Mouse (Mus musculus) hindbrain, embryonic 11.5 days (tissue): ENCODE results near the gene Hsf2. TPM values are rescaled to one million over a fixed set of nuclear protein-coding genes. Genes with fewer than 3 reads are reported as not detected.
"Not testable (repeated sequence)": the region's sequence is repeated elsewhere in the genome, so short reads cannot be mapped to it uniquely, and the experiment has no call there.

Experiments
- ATAC-seq: fragments of 200-750 bp; cut with Nextera tagmentation; 2 replicates; pipeline ENCODE4 v1.8.0; 2017; ENCODE audit warnings: mild to moderate bottlenecking, moderate TSS enrichment, moderate library complexity; ENCODE audit not compliant: low FRiP score
- DNase-seq: peaks from one replicate; pipeline ENCODE4 v3.0.0-alpha.2; 2015; ENCODE audit warnings: low spot score
- H3K27ac ChIP-seq: fragments of 300-500 bp; sonication (generic); 2 replicates; pipeline ENCODE4 v1.5.1; 2014; ENCODE audit warnings: mild to moderate bottlenecking, low read depth, low read length
- H3K27me3 ChIP-seq: fragments of 300-500 bp; sonication (generic); 2 replicates; pipeline ENCODE4 v1.6.1; 2014; ENCODE audit warnings: mild to moderate bottlenecking, low read length, moderate library complexity, mixed read lengths; ENCODE audit not compliant: control insufficient read depth, insufficient read depth
- H3K36me3 ChIP-seq: fragments of 300-500 bp; sonication (generic); 2 replicates; pipeline ENCODE4 v1.6.1; 2014; ENCODE audit warnings: mild to moderate bottlenecking, low read length, moderate library complexity, mixed read lengths; ENCODE audit not compliant: control insufficient read depth, insufficient read depth
- H3K4me1 ChIP-seq: fragments of 300-500 bp; sonication (generic); replicated peaks from 2 replicates; pipeline ENCODE4 v1.6.1; 2014; ENCODE audit warnings: low read length, mixed read lengths; ENCODE audit not compliant: control insufficient read depth, insufficient read depth
- H3K4me2 ChIP-seq: fragments of 300-500 bp; sonication (generic); replicated peaks from 2 replicates; pipeline ENCODE4 v1.6.1; 2014; ENCODE audit warnings: mild to moderate bottlenecking, low read depth, low read length
- H3K4me3 ChIP-seq: fragments of 300-500 bp; sonication (generic); 2 replicates; pipeline ENCODE4 v1.5.1; 2014; ENCODE audit warnings: low read depth, low read length
- H3K9ac ChIP-seq: fragments of 300-500 bp; sonication (generic); 2 replicates; pipeline ENCODE4 v1.6.1; 2014; ENCODE audit warnings: low read depth, low read length
- H3K9me3 ChIP-seq: fragments of 300-500 bp; sonication (generic); 2 replicates; pipeline ENCODE4 v1.6.1; 2016; ENCODE audit warnings: low read length; ENCODE audit not compliant: control insufficient read depth
- WGBS: fragments of 180-500 bp; shearing (Covaris S2); extraction: QIAGEN DNeasy Blood & Tissue Kit; methylation state at CpG from one replicate; pipeline ENCODE4 v1.1.7; 2014; 5-methylcytosine and 5-hydroxymethylcytosine counted together
- polyA plus RNA-seq: library from polyadenylated mRNA; unstranded; fragments of >200 nt; fragmentation: Nextera tagmentation; extraction: Ambion mirVana; gene quantifications from 2 replicates; pipeline ENCODE4 v1.2.1, GENCODE M21; 2014

The Hsf2 gene
- polyA plus RNA-seq, 1 experiment from 2014 or later, result 77.3 TPM

DNA sequence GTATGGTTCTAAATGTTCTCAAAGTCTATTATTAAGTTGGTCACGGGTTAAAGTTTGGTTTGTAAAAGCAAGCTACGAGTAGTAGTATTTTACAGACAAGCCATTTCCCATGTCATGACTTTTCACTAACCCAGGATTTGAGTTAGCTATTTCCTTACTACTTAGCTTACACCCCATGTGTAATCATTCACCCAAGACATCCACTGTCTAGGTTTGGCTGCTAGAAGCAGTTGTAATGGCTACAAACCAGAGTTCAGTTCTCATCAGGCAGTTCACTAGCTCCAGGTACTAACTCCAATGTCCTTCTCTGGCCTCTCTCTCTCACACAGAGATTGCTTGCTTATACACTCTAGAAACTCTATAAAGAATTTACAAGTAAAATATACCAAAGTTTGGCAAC, 28.4 kb downstream of the Hsf2 start:
- Histone ChIP-seq H3K4me1 (no peaks in the 10 kb centered on the region), H3K4me2 (no peak overlapping the region), H3K27ac (no peak overlapping the region), H3K27me3 (no peaks in the 10 kb centered on the region), H3K4me3 (no peak overlapping the region), H3K36me3 (peaks cover 10% of the 10 kb centered on the region; the same call in 1 of the 2 replicates), H3K9me3 (no peaks in the 10 kb centered on the region), H3K9ac (no peak overlapping the region)
- ATAC-seq (no peak), DNase-seq (no peak)
- WGBS, result 95% methylated on average over 2 of the region's 2 CpGs

DNA sequence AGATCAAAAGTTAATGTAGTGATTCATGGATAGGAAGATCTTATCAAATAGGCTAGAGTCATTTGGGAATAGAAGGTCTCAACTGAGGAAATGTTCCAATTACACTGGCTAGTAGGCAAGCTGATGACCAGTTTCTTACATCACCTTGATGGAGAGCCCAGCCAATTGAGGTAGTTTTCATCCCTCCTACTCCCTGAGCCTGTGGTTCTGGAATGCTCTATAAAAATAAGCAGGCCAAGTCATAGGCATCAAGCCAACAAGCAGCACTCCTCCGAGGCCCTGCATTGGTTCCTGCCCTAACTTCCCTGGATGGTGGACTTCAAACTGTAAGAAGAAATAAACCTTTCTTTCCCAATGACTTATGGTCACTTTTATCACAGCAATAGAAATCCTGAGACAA, 29.1 kb downstream of the Hsf2 start:
- ATAC-seq (no peak), DNase-seq (no peak)
- Histone ChIP-seq H3K4me3 (no peak overlapping the region), H3K4me1 (no peaks in the 10 kb centered on the region), H3K27me3 (no peaks in the 10 kb centered on the region), H3K36me3 (peaks cover 10% of the 10 kb centered on the region; the same call in 1 of the 2 replicates), H3K27ac (no peak overlapping the region), H3K4me2 (no peak overlapping the region), H3K9ac (no peak overlapping the region), H3K9me3 (no peaks in the 10 kb centered on the region)
- 60% methylated on average over 1 of the region's 1 CpGs for WGBS

DNA sequence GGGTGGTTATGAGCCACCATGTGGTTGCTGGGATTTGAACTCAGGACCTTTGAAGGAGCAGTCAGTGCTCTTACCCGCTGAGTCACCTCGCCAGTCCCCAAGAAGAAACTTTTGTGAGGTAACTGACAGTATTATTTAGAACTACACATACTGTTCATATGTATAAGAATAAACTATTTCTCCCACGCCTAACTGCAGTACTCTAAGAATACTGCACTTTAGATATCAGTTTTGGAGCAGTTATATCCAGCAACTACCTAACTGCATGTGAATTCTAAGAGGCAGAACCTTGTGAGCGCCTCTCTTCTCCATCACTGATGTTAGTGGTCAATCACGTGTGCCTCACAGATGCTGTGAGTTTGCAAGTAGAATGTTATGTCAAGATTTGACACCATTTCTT, 40.3 kb downstream of the Hsf2 start:
- H3K27ac ChIP-seq, result no peak overlapping the region
- H3K4me3 ChIP-seq, result no peak overlapping the region
- ATAC-seq (no peak), DNase-seq (no peak)
- peaks cover 13% of the 10 kb centered on the region for H3K36me3 ChIP-seq
- no peak overlapping the region for H3K4me2 ChIP-seq
- H3K9me3 ChIP-seq, result no peaks in the 10 kb centered on the region
- H3K9ac ChIP-seq, result no peak overlapping the region
- no peaks in the 10 kb centered on the region for H3K27me3 ChIP-seq
- WGBS, result 95% methylated on average over 5 of the region's 5 CpGs
- no peaks in the 10 kb centered on the region for H3K4me1 ChIP-seq

DNA sequence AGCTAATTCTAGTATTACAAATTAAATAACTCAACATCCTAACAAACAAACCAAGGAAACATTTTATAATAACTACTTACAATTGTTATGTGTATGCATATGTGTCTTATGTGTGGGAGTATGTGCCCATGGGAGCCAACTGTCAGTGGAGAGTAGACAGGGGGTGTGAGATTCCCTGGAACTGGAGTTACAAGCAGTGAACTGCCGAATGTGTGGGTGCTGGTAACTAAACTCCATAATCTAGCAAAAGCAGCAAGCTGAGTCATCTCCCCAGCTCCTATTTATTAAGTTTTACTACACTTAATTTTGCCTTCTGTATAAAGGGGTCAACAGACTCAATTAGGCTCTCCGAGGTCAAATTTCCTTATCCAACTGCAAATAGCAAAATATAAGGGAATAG, 44.9 kb downstream of the Hsf2 start:
- H3K4me2 ChIP-seq, result peak overlapping the region; percentile 36
- H3K9ac ChIP-seq, result no peak overlapping the region
- no peak for DNase-seq
- H3K4me3 ChIP-seq, result peak overlapping the region; percentile 94
- H3K9me3 ChIP-seq, result no peaks in the 10 kb centered on the region
- 73% methylated on average over 2 of the region's 2 CpGs for WGBS
- no peak for ATAC-seq
- no peak overlapping the region for H3K27ac ChIP-seq
- H3K4me1 ChIP-seq, result no peaks in the 10 kb centered on the region
- H3K36me3 ChIP-seq, result no peaks in the 10 kb centered on the region
- H3K27me3 ChIP-seq, result no peaks in the 10 kb centered on the region

DNA sequence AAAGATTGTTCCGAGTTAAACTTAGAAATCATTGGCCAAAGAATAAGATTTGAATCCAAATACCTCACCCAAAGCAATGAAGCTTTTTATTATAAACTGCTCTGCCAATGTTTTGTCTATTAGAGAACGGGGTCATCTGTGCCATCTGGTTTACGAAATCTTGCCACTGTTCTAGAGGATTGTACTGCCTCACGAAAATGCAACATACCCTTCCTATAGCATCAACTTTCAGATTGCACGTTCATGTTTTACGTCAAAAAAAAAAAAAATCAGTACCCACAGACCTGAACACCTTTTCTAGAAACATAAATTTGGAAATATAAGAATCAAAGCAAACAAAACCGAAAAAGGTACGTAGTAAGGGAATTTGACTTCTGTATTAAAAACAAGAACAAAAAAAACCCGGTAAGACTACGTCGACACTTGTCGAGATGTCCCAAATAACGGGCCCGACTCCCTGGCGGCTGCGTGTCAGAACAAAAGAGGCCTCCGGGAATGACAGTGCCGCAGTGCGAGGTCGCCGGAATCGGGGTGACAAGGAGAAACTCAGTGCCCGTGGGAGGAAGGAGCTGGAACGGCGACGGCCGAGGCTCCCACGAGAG, 45.5 kb downstream of the Hsf2 start:
- no peaks in the 10 kb centered on the region for H3K36me3 ChIP-seq
- 4% methylated on average over 28 of the region's 28 CpGs for WGBS
- H3K9ac ChIP-seq, result peak overlapping the region; percentile 93
- peak overlapping the region; percentile 92 for H3K27ac ChIP-seq
- DNase-seq (no peak), ATAC-seq (no peak)
- peak overlapping the region; percentile 36 for H3K4me2 ChIP-seq
- H3K4me3 ChIP-seq, result peak overlapping the region; percentile 94
- H3K27me3 ChIP-seq, result no peaks in the 10 kb centered on the region
- H3K9me3 ChIP-seq, result no peaks in the 10 kb centered on the region
- no peaks in the 10 kb centered on the region for H3K4me1 ChIP-seq

DNA sequence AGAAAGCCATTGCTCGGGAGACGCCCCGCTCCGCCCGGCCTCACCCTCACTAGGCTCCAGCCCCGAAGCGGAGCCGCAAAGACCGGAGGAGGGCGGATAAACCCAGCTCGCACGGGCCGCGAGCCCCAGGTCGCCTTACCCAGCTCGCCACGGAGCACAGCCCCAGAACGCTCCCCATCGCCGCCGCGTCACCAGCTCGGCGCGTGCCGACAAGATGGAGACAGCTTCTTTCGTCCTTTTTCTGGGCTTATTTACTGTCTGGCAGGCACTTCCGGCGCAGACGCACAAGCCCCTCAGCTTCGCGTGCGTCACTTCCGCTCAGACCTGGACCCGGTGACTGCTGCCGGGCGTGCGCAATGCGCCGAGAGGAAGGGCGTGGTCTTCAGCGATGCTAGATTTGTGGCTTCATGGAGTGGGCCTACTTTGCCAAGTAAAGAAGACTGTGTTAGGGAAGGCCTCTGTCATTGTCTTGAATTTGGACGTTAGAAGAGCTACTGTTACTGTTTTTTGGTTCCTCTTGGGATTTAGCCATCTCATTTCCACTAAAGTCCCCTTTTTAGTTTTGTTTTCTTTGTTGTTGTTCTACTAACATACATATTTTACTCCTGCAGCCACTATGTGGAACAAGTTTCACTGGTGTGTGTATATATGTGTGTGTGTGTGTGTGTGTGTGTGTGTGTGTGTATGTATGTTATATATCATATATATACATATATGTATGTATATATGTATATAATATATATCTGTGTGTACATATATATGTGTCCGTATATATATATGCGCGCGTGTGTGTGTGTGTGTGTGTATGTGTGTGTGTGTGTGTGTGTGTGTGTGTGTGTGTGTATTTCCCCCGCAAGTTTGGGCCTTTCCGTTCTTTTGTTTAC, 46.3 kb downstream of the Hsf2 start, which contains the start of gene Serinc1:
Gene Serinc1, minus strand, starts transcription at position 313 of the 884 bp plus-strand sequence.
- no peaks in the 10 kb centered on the region for H3K9me3 ChIP-seq
- peak within 1 kb of the TSS; percentile 92 for H3K27ac ChIP-seq
- WGBS, result 12% methylated on average over 48 of the region's 49 CpGs
- H3K4me3 ChIP-seq, result peak within 1 kb of the TSS; percentile 94
- no peaks in the 10 kb centered on the region for H3K4me1 ChIP-seq
- H3K27me3 ChIP-seq, result no peaks in the 10 kb centered on the region
- peak within 1 kb of the TSS; percentile 93 for H3K9ac ChIP-seq
- H3K4me2 ChIP-seq, result peak within 1 kb of the TSS; percentile 36
- DNase-seq, result peak; percentile 96
- no peaks in the 10 kb centered on the region for H3K36me3 ChIP-seq
- ATAC-seq, result peak; percentile 99

DNA sequence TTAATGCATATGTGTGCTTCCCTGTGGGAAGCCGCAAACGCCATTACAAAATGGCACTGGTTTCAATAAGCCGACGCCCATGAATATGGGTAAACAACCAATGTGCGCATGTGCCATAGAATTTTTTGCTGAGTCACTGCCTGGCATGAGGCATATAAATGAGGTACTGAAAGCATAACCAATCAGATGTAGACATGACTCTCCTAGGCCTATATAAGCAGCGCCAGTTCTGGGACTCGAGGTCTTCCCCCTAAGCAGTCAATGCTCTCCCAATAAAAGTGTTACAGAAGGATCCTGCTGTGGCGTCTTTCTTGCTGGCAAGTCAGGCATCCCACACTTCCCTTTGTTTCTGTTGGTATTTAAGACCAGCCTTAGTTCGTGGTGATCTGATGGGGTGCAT, 57.7 kb downstream of the Hsf2 start:
- H3K36me3 ChIP-seq, H3K27ac ChIP-seq, ATAC-seq, H3K4me2 ChIP-seq, H3K4me1 ChIP-seq, H3K9me3 ChIP-seq, H3K9ac ChIP-seq, H3K4me3 ChIP-seq, DNase-seq, H3K27me3 ChIP-seq: not testable (repeated sequence)
- WGBS, result 83% methylated on average over 9 of the region's 9 CpGs

DNA sequence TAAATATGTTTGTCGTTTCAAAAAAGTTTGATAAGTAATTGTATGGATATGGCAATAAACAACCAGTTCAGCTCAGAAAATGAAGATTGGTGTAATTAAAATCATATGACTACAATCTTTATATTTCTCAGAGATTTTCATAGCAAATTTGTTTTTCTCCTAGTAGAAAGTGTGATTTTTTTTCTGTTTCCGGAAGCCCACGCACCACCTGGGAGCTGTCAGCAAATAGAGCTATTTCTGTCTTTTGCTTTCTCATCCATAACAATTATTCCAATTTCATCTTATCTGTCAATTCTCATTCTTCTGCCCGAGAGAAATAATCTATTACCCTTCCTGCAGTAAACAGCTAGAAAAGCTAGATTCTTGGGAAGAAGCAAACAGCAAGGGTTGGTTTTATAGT, 63.4 kb downstream of the Hsf2 start:
- ATAC-seq (no peak), DNase-seq (no peak)
- 88% methylated on average over 4 of the region's 4 CpGs for WGBS
- H3K27ac ChIP-seq, result no peak overlapping the region
- no peaks in the 10 kb centered on the region for H3K36me3 ChIP-seq
- H3K9ac ChIP-seq, result no peak overlapping the region
- no peaks in the 10 kb centered on the region for H3K27me3 ChIP-seq
- no peaks in the 10 kb centered on the region for H3K9me3 ChIP-seq
- H3K4me3 ChIP-seq, result no peak overlapping the region
- no peak overlapping the region for H3K4me2 ChIP-seq
- no peaks in the 10 kb centered on the region for H3K4me1 ChIP-seq

DNA sequence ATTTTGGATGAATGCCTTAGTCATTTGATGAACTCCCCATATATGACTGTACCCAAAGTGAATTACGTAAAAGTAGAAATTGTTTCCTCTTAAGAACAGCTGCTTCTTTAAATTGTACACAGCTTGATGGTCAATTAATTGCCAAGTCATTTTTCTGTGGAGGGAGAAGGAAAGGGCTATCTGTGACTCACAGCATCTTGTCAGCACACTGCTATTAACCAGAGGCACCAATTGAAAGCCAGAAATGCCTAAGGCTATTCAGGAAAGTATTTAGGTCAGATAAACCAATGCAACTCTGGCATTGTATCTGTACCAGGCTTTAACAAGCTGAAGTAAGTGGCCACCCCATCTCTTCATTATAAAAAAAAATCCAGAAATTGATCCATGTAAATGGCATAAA, 67.5 kb downstream of the Hsf2 start:
- Histone ChIP-seq H3K9ac (no peak overlapping the region), H3K4me1 (no peaks in the 10 kb centered on the region), H3K27me3 (no peaks in the 10 kb centered on the region), H3K4me2 (no peak overlapping the region), H3K4me3 (no peak overlapping the region), H3K36me3 (no peaks in the 10 kb centered on the region), H3K27ac (no peak overlapping the region), H3K9me3 (no peaks in the 10 kb centered on the region)
- WGBS, result 92% methylated on average over 1 of the region's 1 CpGs
- DNase-seq, result no peak
- ATAC-seq, result no peak
